Mouse (Mus musculus) embryonic stem cell, embryonic (primary cell): ENCODE measurements around the gene Cdh5.
"Not testable (repeated sequence)": the region's sequence is repeated elsewhere in the genome, so short reads cannot be mapped to it uniquely, and the experiment has no call there.

Experiments
- CTCF ChIA-PET, 4 experiments: fragments of 300-600 bp in 2 of 4; fragments of 350-600 bp in 2 of 4; sonication (Branson Sonifier 250); formaldehyde crosslinking; loops; one replicate each; lab custom pipeline; 2022; ENCODE audit warnings: inconsistent platforms in 2 of 4; lab: Charles Lee
- POLR2A ChIA-PET, 4 experiments: fragments of 300-600 bp in 2 of 4; fragments of 350-600 bp in 2 of 4; sonication (Branson Sonifier 250); formaldehyde crosslinking; loops; one replicate each; lab custom pipeline; 2022; ENCODE audit warnings: antibody characterized with exemption in 4 of 4, inconsistent platforms in 1 of 4; lab: Charles Lee

The Cdh5 gene

DNA sequence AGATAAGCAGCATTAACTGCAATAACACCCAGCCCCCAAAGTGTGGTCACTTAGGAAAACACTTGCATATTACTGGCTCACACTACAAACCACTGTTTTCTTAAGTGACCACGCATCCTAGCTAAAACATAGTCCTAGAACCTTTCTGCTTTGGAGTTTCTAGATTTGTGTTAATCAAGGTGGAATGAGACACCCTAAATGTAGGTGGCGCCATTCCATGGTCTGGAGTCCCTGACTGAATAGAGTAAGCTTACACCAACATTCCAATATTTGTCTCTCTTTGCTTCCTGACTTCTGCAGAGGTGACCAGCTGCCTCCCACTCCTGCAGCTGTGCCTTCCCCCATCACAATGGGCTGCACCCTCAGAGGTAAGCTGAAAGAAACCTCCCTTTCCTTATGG lies 14.8 kb upstream of the Cdh5 start:
- POLR2A ChIA-PET = no interaction called here
- CTCF ChIA-PET = interaction anchor here (0.6 to 2.7 kb wide), 17 partner anchors 9 to 1057 kb away, joined by 3 to 12 read pairs (median 4); partner anchors contain the start of gene Cdh5 (in 1 of the 4)

DNA sequence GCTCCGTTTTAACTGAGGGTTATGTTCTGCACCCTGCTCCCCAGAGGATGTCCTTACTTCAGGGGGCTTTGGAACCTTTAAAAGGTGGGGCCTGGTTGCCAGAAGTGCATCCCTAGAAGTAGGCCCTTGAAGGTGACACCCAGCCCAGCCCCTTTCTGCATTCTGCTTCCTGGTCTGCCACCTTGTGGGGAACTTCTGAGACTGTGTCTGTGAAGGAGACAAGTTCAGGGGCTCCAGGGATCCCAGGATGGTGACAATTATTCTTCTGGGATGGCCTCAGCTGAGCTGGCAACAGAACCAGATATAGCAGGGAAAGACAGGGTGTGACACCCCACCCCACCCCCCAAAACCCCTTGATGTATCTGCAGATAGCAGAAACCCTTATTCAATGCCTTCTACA lies 14.3 kb upstream of the Cdh5 start:
- POLR2A ChIA-PET = interaction anchor here in 1 of 4 experiments (0.6 kb wide), 1 partner anchor 9 kb away, joined by 5 read pairs; no protein-coding TSS in a partner anchor
- CTCF ChIA-PET = interaction anchor here (0.6 to 2.7 kb wide), 15 partner anchors 8 to 1058 kb away, joined by 3 to 12 read pairs (median 4); partner anchors contain the start of gene Cdh5 (in 1 of the 4)

DNA sequence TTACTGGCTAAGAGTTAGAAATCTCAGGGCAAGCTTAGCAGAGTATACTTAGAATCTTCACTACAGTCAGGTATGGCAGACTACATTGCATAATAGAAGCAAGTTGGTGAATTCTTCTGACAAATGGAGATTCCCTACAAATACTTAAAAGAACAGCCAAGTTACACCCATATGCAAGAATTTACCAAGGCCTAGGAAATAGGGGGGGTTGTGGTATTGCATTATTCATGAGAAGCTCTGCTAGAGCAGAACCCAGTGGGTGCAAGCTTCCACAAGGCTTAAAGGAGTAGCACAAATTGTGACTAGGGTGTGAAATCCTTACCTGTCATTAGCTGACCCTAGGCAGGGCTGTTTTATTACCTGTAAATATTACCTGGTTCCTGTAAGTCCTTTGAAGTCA lies 13.5 kb upstream of the Cdh5 start:
- ChIA-PET POLR2A (interaction anchor here in 1 of 4 experiments (0.6 kb wide), 1 partner anchor 9 kb away, joined by 5 read pairs; no protein-coding TSS in a partner anchor), CTCF (interaction anchor here in 2 of 4 experiments (0.6 to 2.7 kb wide), 2 partner anchors 13 to 348 kb away, joined by 4 to 10 read pairs; partner anchors contain the start of gene Cdh5 (in 1 of the 2))

- POLR2A ChIA-PET = no interaction called here
Observed at GRCm38 (mm10) chr8:104088881-104089280, 12.5 kb upstream of the Cdh5 start.

DNA sequence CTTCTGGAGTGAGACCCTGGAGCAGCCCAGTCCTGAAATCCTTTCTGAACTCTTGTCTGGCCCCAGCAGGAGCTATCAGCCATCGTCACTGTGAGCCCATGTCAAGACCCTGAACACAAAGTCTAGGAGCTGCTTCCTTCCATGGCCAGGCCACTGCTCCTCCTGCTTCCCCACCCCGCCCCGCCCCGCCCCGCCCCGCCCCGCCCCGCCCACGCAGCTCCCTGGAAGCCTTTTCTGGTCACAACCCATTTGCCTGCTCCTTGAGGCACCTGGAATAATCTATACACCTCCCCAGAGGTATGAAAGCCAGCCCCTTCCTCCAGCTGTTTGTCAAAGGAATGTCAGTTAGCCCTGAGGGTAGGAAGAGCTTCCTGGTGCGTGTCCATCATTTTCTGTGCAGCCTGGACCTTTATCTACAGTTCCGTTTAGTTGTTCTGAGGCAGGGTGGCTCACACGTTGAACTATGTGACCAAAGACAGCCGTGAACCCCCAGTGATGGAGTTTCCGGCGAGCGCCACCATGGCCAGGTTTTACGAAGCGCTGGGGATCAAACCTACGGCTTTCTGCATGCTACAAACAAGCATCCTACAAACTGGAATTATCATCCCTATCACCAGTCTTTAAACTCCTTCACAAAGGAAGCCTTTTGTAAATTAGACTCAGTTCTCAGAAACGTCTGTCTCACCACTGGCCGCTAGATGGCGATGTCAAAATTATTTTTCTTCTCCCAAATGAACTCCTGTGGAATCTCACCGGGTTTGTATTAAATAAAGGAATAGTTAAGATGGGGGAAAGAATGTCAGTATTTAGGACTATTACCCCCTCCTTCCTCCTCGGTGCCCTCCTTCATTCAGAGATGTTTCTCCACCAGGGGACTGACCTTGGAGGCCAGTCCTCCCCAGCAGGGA lies 10.2 kb upstream of the Cdh5 start:
- CTCF ChIA-PET = interaction anchor here in 2 of 4 experiments (0.9 to 1.9 kb wide), 3 partner anchors 8 to 244 kb away, joined by 3 to 7 read pairs (median 3); no protein-coding TSS in a partner anchor
- POLR2A ChIA-PET = not testable (repeated sequence)

More at GRCm38 (mm10) chr8:104088881-104089280, 12.5 kb upstream of the Cdh5 start:
- CTCF ChIA-PET = no interaction called here

DNA sequence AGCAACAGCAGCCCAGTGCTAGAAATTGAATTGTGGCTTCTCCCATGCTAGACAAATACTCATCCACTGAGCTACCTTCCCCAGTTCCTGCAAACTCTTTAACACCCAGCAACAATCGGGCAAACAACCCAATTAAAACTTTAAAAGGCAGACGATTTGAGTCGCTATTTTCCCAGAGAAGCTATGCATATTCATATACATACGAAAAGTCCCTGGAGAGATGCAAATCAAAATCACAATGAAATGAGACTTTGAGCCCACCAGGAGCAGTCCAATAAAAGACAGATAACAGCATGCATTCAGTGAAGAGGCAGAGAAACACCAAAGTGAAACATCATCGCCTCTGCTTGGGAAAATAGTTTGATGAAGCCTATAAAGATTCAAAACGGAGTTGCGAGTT lies 8.1 kb upstream of the Cdh5 start:
- CTCF ChIA-PET = interaction anchor here in 2 of 4 experiments (0.6 to 0.7 kb wide), 3 partner anchors 284 to 467 kb away, joined by 3 to 6 read pairs (median 4); no protein-coding TSS in a partner anchor
- POLR2A ChIA-PET = interaction anchor here in 1 of 4 experiments (0.6 kb wide), 1 partner anchor 157 kb away, joined by 7 read pairs; the partner anchor contains the start of gene Cklf

DNA sequence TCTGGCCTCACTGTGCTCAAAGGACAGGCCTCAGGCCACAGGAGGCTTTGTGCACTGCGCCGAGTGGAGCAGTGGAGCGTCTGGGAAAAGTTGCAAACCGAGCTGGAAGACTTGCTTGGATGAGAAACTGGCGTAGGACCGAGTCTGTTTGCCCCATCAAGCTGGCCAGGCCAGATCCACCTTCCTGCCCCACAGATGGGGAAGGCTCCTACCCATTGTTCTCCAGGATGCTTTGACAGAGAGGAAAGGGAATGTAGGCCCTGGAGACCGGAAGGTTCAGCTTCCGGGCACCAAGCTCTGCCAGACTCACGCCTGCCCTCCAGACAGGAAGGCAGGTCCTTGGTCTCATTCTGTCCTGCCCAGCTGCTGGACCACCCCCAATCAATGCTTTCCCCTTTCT lies 5.8 kb upstream of the Cdh5 start:
- ChIA-PET CTCF (interaction anchor here in 3 of 4 experiments (0.6 to 2.2 kb wide), 4 partner anchors 9 to 43 kb away, joined by 3 to 8 read pairs (median 3); no protein-coding TSS in a partner anchor), POLR2A (interaction anchor here in 2 of 4 experiments (0.6 kb wide), 2 partner anchors 110 to 577 kb away, joined by 4 to 10 read pairs; no protein-coding TSS in a partner anchor)

DNA sequence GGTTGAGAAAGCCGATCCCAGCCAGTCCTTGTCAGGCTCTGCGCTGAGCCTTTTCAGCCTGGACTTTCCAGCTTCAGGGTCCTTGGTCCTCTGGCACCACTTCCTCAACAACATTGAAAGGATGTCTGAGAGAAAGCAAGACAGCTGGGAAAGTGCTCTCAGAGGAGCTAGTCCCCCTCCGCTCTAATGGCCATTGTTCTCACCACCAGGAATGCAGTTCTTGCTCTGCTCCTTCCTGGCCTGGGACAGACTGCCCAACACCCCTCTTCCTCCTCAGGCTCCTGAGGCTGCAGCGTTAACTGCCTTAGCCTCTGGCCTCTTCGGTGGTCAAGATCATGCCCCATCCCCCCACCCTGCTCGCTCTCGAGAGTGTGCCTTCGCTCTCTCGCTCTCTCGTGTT lies 4.8 kb upstream of the Cdh5 start:
- ChIA-PET POLR2A (interaction anchor here in 1 of 4 experiments (2.0 kb wide), 1 partner anchor 10 kb away, joined by 5 read pairs; no protein-coding TSS in a partner anchor), CTCF (interaction anchor here in 1 of 4 experiments (2.2 kb wide), 1 partner anchor 10 kb away, joined by 8 read pairs; no protein-coding TSS in a partner anchor)

- CTCF ChIA-PET = interaction anchor here in 3 of 4 experiments (0.5 to 1.9 kb wide), 14 partner anchors 8 to 749 kb away, joined by 3 to 18 read pairs (median 3); no protein-coding TSS in a partner anchor
Observed at GRCm38 (mm10) chr8:104098671-104099346, 2.6 kb upstream of the Cdh5 start.

DNA sequence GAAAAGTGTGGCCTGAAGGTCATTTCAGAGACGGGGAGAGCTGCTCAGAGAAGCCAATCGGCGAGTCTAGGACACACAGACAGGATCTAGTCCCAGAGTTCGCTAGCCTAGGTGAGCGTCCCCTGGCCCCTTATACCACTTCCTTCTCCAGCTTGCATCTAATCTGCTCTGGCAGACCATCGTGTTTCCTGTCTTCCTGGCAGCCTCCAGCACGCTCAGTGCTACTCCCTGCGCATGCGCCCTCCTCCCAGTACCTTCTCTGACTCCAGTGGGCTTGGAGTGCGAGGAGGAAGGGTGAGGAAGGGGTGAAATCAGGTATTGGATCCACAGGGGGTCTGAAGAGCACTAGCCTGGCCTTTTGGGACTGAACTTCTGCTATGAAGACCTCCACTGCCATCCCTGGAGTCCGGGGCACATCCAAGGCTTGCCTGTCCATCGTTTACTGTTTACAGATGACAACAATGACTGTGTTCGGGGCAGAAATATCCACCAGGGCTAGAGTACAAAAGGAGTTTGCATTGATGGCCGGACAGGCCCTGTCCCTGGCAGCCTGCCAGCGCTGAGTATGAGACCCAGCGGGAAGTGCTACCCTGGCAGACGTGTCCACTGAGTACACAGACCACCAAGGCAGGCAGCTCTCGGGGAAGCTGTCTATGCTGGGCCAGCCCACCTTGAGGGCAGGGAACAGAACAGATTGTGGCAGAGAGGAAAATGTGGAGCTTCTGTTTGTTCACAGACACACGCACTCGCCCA lies 1.9 kb upstream of the Cdh5 start:
- ChIA-PET CTCF (interaction anchor here (0.5 to 1.9 kb wide), 16 partner anchors 9 to 749 kb away, joined by 3 to 18 read pairs (median 3); no protein-coding TSS in a partner anchor), POLR2A (interaction anchor here in 1 of 4 experiments (0.7 kb wide), 1 partner anchor 149 kb away, joined by 4 read pairs; the partner anchor contains the start of gene Tk2)

More at GRCm38 (mm10) chr8:104098671-104099346, 2.6 kb upstream of the Cdh5 start:
- POLR2A ChIA-PET = interaction anchor here in 1 of 4 experiments (0.7 kb wide), 1 partner anchor 150 kb away, joined by 4 read pairs; the partner anchor contains the start of gene Tk2

DNA sequence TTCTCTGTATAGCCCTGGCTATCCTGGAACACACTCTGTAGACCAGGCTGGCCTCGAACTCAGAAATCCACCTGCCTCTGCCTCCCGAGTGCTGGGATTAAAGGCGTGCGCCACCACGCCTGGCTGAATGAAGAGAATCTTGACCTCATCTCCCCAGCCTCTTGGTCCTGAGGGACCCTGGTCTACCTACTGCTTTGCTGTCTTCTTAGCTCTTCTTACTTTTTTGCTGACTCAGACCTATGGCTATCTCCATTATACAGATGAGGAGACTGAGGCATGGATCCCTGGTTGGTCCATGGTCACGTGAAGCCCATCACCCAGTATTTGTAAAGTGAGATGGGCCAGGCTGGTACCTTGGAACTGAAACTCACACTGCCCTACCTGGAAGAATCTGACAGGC lies 701 bp upstream of the Cdh5 start:
- CTCF ChIA-PET = interaction anchor here in 2 of 4 experiments (0.5 to 2.2 kb wide), 3 partner anchors 14 to 473 kb away, joined by 3 to 10 read pairs (median 3); no protein-coding TSS in a partner anchor
- POLR2A ChIA-PET = not testable (repeated sequence)

- CTCF ChIA-PET = no interaction called here
- POLR2A ChIA-PET = no interaction called here
Observed at GRCm38 (mm10) chr8:104103462-104103861, 2.0 kb downstream of the Cdh5 start.

DNA sequence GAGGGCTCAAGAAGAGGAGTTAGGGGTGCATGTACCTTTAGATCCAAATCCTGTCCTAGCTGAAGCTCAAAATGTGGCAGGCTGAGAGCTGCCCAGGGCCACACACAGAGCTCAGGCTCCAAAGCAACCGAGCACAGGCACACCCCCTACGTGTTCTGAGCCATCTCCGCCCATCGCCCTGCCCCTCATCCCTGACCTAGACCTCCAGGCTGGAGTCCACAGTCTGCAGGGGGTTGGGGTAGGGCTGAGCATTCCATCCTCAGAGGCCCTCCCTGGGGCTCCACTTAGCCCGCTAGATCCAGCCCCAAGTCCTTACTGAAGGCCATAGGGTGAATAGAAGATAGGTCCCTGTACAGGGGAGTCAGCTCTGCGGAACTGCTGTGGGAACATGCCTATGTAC lies 4.3 kb downstream of the Cdh5 start:
- POLR2A ChIA-PET = interaction anchor here in 1 of 4 experiments (0.5 to 1.7 kb wide), 3 partner anchors 9 to 1079 kb away, joined by 4 to 5 read pairs (median 5); no protein-coding TSS in a partner anchor
- CTCF ChIA-PET = interaction anchor here in 2 of 4 experiments (0.8 to 2.0 kb wide), 4 partner anchors 19 to 113 kb away, joined by 3 to 4 read pairs (median 4); no protein-coding TSS in a partner anchor

- ChIA-PET POLR2A (interaction anchor here in 1 of 4 experiments (0.6 to 1.7 kb wide), 3 partner anchors 9 to 1383 kb away, joined by 4 to 6 read pairs (median 5); no protein-coding TSS in a partner anchor), CTCF (interaction anchor here in 1 of 4 experiments (1.5 to 2.0 kb wide), 2 partner anchors 20 to 112 kb away, joined by 3 to 4 read pairs; no protein-coding TSS in a partner anchor)
Observed at GRCm38 (mm10) chr8:104106276-104106946, 5.0 kb downstream of the Cdh5 start.

DNA sequence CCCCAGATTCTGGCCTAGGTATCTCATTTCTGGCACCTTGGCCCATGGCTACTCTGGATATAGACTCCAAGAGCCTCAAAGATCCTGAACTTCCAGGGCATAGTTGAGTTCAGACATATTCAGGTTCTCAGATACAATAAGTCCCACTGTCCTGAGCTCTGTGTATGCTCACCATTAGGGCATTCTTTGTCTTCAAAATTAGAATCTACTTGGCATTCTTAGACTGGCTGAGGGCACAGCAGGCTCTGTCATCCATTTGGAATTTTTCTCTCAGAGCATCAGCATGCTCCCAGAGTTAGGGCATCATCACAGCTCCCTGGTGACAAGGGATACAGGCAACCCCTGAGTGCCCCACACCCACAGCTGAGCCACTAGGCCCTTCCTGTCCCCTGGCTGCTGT lies 5.7 kb downstream of the Cdh5 start:
- ChIA-PET POLR2A (interaction anchor here in 1 of 4 experiments (0.6 to 1.7 kb wide), 2 partner anchors 10 to 1382 kb away, joined by 5 to 6 read pairs; no protein-coding TSS in a partner anchor), CTCF (interaction anchor here in 1 of 4 experiments (1.5 kb wide), 1 partner anchor 112 kb away, joined by 3 read pairs; no protein-coding TSS in a partner anchor)

DNA sequence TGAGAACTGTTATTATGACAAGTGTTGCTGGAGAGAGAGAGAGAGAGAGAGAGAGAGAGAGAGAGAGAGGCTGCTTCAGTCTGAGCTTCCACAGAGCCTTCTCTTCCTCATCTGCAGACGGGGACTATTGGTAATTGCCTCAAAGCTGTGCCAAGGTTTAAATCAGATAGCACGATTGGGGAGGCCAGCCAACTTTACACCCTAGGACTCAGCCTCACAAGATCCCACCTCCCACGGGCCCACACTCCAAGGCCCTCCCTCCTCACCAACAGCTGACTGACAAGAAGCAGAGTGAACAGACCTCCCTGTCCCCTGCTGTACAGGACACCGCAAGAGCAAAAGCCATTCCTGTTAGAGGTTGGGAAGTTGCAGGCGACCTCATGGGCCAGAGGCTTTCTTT lies 6.6 kb downstream of the Cdh5 start:
- POLR2A ChIA-PET = interaction anchor here in 1 of 4 experiments (0.7 kb wide), 1 partner anchor 494 kb away, joined by 7 read pairs; no protein-coding TSS in a partner anchor
- CTCF ChIA-PET = interaction anchor here in 1 of 4 experiments (0.7 kb wide), 1 partner anchor 122 kb away, joined by 4 read pairs; no protein-coding TSS in a partner anchor
